Mouse (Mus musculus): ENCODE results near the gene Lck.

The Lck gene

GRCm38 (mm10) chr4:129507434-129508236 is 65.8 kb downstream of the Lck start:
- DNase-seq: no peak

GRCm38 (mm10) chr4:129505511-129505910 is 67.9 kb downstream of the Lck start:
- DNase-seq: no peak

- no peak for DNase-seq
These were observed 70.5 kb downstream of the Lck start for GRCm38 (mm10) chr4:129502901-129503444.

DNA sequence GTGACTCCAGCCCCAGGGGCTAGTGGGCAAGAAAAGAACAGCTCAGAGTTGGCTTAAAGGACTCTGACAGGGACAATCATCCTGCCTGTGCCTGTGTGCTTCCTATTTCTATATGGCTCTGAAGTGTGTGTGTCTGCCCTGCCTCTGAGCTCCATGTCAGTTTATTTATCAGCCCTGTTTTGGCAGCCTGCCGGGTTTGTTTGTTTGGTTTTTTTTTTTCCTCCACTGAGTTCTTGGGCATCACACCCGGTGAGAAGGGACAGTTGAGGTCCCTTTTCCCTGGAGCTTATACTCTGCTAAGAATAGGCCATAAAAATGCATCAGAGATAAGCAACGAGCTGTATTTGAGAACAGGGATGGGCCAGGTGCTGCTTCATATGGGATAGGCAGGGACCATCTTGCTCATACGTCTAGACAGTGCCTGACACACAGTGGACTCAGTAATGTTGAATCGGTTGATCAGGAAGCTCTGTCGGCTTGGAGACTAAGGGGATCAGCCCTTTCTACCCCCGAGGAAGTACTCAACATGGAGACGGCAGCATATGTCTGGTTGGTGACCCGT is 71.0 kb downstream of the Lck start:
- DNase-seq: no peak

DNA sequence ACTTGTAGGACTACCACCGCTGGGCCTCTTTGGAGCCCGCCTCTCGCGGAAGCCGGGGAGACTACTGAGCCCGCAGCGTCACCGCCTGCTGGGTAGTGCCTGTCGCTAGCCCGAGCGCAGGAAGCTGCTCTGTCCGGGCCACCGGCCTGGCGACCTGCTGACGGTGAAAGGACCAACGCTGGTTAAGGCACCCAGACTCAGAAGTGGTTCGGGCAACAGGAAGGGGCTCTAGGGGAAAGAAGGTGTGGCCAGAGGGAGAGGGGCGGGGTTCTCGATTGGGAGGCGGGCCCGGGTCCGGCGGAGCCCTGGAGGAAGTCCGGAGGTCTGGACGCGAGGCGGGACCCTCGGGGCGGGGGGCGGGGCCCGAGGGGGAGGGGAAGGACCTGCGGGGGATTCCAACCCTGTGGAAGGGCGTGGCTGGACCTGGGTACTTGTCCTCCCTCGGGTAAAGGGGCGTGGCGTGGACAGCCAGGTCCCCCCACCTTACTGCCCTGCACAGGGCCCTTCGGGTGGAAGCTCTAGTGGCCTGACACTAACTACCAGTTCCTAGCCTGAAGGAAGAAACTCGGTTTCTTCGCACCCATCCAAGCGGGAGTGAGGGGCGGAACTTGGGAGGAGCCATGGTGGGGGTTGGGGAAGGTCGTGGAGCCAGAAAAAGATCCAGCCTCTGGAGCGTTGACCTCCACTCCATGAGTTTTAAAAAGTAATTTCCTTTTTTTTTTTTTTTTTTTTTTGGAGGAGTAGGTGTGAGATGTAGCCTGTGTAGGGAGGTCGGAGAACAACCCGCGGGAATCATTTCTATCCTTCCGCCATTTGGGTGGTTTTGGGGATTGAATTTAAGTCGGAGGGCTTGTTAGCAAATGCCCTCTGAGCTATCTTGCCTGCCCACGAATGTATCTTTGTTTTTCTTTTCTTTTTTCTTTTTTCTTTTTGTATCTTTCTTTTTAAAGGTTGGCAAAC is 72.6 kb downstream of the Lck start:
- DNase-seq: peak; percentile 91

GRCm38 (mm10) chr4:129500017-129500416 is 73.4 kb downstream of the Lck start:
- DNase-seq: no peak

- DNase-seq: no peak
These were observed 74.5 kb downstream of the Lck start for GRCm38 (mm10) chr4:129498941-129499340.
